Comparison of ENCODE assay signal across 15 mouse cellular contexts in the genomic region with DNA sequence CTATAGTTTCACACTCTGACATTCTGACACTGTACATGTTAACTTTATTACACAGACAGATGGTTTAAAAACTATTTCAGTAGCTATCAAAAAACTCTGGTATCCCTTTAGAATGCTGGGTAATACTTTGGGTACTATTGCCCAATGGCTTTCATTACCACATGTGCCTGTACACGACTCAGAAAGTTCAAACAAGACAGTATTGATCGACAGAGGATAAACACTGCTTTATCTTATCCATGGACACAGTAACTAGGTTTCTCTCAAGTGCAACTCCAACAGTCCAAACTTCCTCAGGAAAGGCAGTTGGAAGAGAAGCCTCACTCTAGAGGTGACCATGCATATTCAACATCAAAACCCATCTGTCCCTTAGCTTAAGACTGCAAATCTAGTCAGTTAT. TPM values are rescaled to one million over a fixed set of nuclear protein-coding genes. Genes with fewer than 3 reads are reported as not detected.
"Had no signal": no experiment of that assay in that cellular context is flagged by ENCODE, and none has a peak within 500 bp of the region (broad histone marks: within the 10 kb centered on the region; RNA-seq: fewer than 3 reads in every experiment).

No protein-coding gene starts in this region.

- H3K9me3 ChIP-seq: limb, embryonic 10.5 days; midbrain, embryonic 12.5 days had no signal

- ATAC-seq: hindbrain, postnatal 0 days had no signal

- H3K4me3 ChIP-seq: left cerebral cortex, adult 2 months; limb, embryonic 10.5 days; midbrain, embryonic 12.5 days had no signal

- H3K4me2 ChIP-seq: lung, embryonic 14.5 days; midbrain, embryonic 12.5 days had no signal

- H3K4me1 ChIP-seq: limb, embryonic 10.5 days; midbrain, embryonic 12.5 days had no signal

- DNase-seq: kidney, adult 8-10 months; kidney, postnatal 25 days; lung, postnatal 10 days; right cerebral cortex, postnatal 25 days; thymus, adult 2 months; thymus, postnatal 25 days had no signal

- H3K36me3 ChIP-seq: limb, embryonic 10.5 days; midbrain, embryonic 12.5 days had no signal

- H3K27me3 ChIP-seq: midbrain, embryonic 12.5 days had no signal

- H3K27ac ChIP-seq: hindbrain, postnatal 0 days; left cerebral cortex, adult 2 months; limb, embryonic 10.5 days; midbrain, embryonic 12.5 days had no signal

- H3K9ac ChIP-seq: lung, embryonic 14.5 days; midbrain, embryonic 12.5 days had no signal

RNA-seq across cellular contexts. Expression of a gene that starts 2.8 kb away (rescaled TPM):
- polyA plus RNA-seq: hindbrain, postnatal 0 days; limb, embryonic 10.5 days; limb, embryonic 14.5 days; lung, embryonic 14.5 days; midbrain, embryonic 12.5 days; midbrain, postnatal 0 days; neural tube, embryonic 14.5 days; urinary bladder, adult 2 months had no signal
